Mouse (Mus musculus) adrenal gland, postnatal 14 days (tissue): ENCODE results near the gene Olfr599. TPM values are rescaled to one million over a fixed set of nuclear protein-coding genes. Genes with fewer than 3 reads are reported as not detected.
"Not testable (repeated sequence)": the region's sequence is repeated elsewhere in the genome, so short reads cannot be mapped to it uniquely, and the experiment has no call there.

Source experiments
- DNase-seq: peaks from one replicate; pipeline ENCODE4 v3.0.0; 2021; ENCODE audit warnings: mixed read lengths
- long read RNA-seq, 2 experiments: library from polyadenylated mRNA; stranded (forward); transcript quantifications; one replicate each; pipeline ENCODE4 v2.0.0; 2021
- total RNA-seq: library from RNA; stranded (reverse); gene quantifications from 2 replicates; pipeline ENCODE4 v1.2.3, GENCODE M21; 2021

Gene Olfr599
- not detected in 2 replicates for total RNA-seq
- long read RNA-seq, experiment 1 = 0 reads
- long read RNA-seq, experiment 2 = 0 reads

- DNase-seq = no peak
Observed at GRCm38 (mm10) chr7:103335617-103336016, at the start of gene Olfr599. Gene Olfr599, plus strand, starts transcription at chr7:103335917.

- DNase-seq = not testable (repeated sequence)
Observed at GRCm38 (mm10) chr7:103305348-103305747, 30.4 kb upstream of the Olfr599 start, which contains the start of gene Olfr596. Gene Olfr596, plus strand, starts transcription at chr7:103305648.

DNA sequence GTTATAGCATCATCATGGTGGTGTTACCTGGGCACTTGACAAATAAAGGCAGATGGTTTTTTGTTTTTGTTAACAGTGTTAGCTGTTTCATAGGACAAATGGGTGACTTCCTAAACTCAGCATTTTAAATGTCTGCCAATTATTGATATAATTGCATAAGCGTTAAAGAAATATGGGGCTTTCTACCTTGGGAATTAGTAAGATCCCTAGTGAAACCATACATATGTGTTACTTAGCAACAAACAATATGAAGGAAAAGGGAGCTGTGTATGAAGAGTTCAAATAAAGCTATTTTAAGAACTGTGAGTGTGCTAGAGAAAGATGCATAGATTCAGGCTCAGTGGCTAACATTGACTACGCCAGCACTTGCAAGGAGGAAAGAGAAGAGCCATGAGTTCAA, 19.7 kb upstream of the Olfr599 start, which contains the start of gene Olfr597:
Olfr597 (plus strand) TSS at position 301 of the 400 bp plus-strand sequence.
- DNase-seq = not testable (repeated sequence)

DNA sequence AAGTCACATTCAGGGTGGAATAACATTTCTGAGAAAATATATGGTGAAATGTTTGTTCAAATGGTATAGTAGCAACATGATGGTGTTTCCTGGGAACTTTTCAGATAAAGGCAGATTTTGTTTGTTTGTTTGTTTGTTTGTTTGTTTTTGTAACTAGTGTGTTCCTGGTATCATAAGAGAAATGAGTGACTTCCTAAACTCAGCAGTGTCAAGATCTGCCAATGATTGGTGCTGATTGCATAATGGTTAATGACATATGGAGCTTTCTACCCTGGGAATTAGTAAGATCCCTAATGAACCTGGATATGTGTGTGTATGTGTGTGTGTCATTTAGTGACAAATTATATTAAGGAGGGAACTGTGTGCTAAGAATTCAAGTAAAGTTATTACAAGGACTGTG, 12.4 kb upstream of the Olfr599 start, which contains the start of gene Olfr598:
Olfr598 (plus strand) TSS at position 301 of the 400 bp plus-strand sequence.
- no peak for DNase-seq

- no peak for DNase-seq
Observed at GRCm38 (mm10) chr7:103349569-103349968, 13.9 kb downstream of the Olfr599 start, which contains the start of gene Olfr600. Gene Olfr600, minus strand, starts transcription at chr7:103349669.

GRCm38 (mm10) chr7:103362555-103362954, 26.8 kb downstream of the Olfr599 start, which contains the start of gene Olfr601:
Gene Olfr601, minus strand, starts transcription at chr7:103362655.
- no peak for DNase-seq

DNA sequence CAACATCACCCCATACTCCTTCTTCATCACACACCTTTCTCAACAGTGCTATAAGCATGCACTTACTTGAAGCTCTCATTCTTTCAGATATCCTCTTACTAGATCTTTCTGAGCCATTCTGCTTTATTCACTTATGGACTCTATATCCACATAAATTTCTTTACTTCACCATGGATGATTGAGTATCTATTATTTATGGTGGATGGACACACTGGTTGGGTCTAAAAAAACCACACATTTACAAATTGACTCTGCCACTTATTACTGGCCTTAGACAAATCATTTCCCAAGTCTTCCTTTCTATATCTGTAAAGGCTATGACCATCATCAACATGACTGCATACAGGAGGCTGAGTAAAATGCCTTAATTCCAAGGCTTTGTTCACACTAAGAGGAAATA, 50.4 kb downstream of the Olfr599 start, which contains the start of gene Olfr603:
Olfr603 (minus strand) TSS at position 101 of the 400 bp plus-strand sequence.
- no peak for DNase-seq

Other genes with a start within 250 kb of the Olfr599 start
- not detected in 2 replicates for gene Olfr585, start 238.2 kb upstream of the Olfr599 start, total RNA-seq
- not detected in 2 replicates for gene Olfr586, start 210.3 kb upstream of the Olfr599 start, total RNA-seq
- not detected in 2 replicates for gene Olfr588-ps1, start 195.0 kb upstream of the Olfr599 start, total RNA-seq
- not detected in 2 replicates for gene Olfr589, start 179.6 kb upstream of the Olfr599 start, total RNA-seq
- gene Olfr591, start 157.6 kb upstream of the Olfr599 start, total RNA-seq = not detected in 2 replicates
- not detected in 2 replicates for gene Olfr592, start 151.1 kb upstream of the Olfr599 start, total RNA-seq
- not detected in 2 replicates for gene Olfr593, start 124.1 kb upstream of the Olfr599 start, total RNA-seq
- gene Olfr594, start 118.9 kb upstream of the Olfr599 start, total RNA-seq = not detected in 2 replicates
- gene Usp17ld, start 83.4 kb upstream of the Olfr599 start, total RNA-seq = not detected in 2 replicates
- not detected in 2 replicates for gene Olfr596, start 30.3 kb upstream of the Olfr599 start, total RNA-seq
- gene Olfr597, start 19.6 kb upstream of the Olfr599 start, total RNA-seq = not detected in 2 replicates
- not detected in 2 replicates for gene Olfr598, start 12.3 kb upstream of the Olfr599 start, total RNA-seq
- not detected in 2 replicates for gene Olfr600, start 13.8 kb downstream of the Olfr599 start, total RNA-seq
- gene Olfr601, start 26.7 kb downstream of the Olfr599 start, total RNA-seq = not detected in 2 replicates
- gene Olfr603, start 50.3 kb downstream of the Olfr599 start, total RNA-seq = not detected in 2 replicates
- gene Usp17lc, start 79.2 kb downstream of the Olfr599 start, total RNA-seq = not detected in 2 replicates
- gene Olfr605, start 109.5 kb downstream of the Olfr599 start, total RNA-seq = not detected in 2 replicates
- gene Olfr606, start 113.1 kb downstream of the Olfr599 start, total RNA-seq = not detected in 2 replicates
- gene Olfr607, start 128.2 kb downstream of the Olfr599 start, total RNA-seq = not detected in 2 replicates
- not detected in 2 replicates for gene Olfr608, start 134.0 kb downstream of the Olfr599 start, total RNA-seq
- not detected in 2 replicates for gene Olfr609, start 162.1 kb downstream of the Olfr599 start, total RNA-seq
- not detected in 2 replicates for gene Olfr610, start 176.2 kb downstream of the Olfr599 start, total RNA-seq
- not detected in 2 replicates for gene Olfr611, start 184.9 kb downstream of the Olfr599 start, total RNA-seq
- gene Olfr612, start 206.8 kb downstream of the Olfr599 start, total RNA-seq = not detected in 2 replicates
- not detected in 2 replicates for gene Olfr613, start 212.2 kb downstream of the Olfr599 start, total RNA-seq
- not detected in 2 replicates for gene Olfr615, start 220.2 kb downstream of the Olfr599 start, total RNA-seq
- not detected in 2 replicates for gene Olfr616, start 233.2 kb downstream of the Olfr599 start, total RNA-seq
- gene Olfr617, start 237.1 kb downstream of the Olfr599 start, total RNA-seq = not detected in 2 replicates